ENCODE assay signal across 9 mouse cellular contexts in genomic region chr14:21968978-21969377, GRCm38 (mm10). TPM values are rescaled to one million over a fixed set of nuclear protein-coding genes. Genes with fewer than 3 reads are reported as not detected.
DNase-seq lines count a peak whose midpoint lies in the region; ATAC-seq and TF ChIP-seq lines count a peak whose summit lies in the region.
"Had no signal": no experiment of that assay in that cellular context is flagged by ENCODE, and none has a peak within 500 bp of the region (broad histone marks: within the 10 kb centered on the region; RNA-seq: fewer than 3 reads in every experiment).

No protein-coding gene starts in this region.

- peak; percentile 73 for DNase-seq in R1 (ENCODE audit: low read depth, low spot score)
- DNase-seq in embryonic facial prominence, embryonic 14.5 days (ENCODE audit: low spot score) = peak; percentile 78
- peak; percentile 85 for DNase-seq in hindbrain, embryonic 10.5 days (ENCODE audit: low spot score)
- peak; percentile 51 to 73 for DNase-seq in layer of hippocampus, adult 2 months (ENCODE audit: low spot score in 2 of 2)
- DNase-seq in lung, postnatal 25 days (ENCODE audit: low spot score) = peak; percentile 74
- DNase-seq in spleen, adult 2 months (ENCODE audit: low read depth in 1 of 2, low spot score in 2 of 2) = peak in 1 of 2 experiments; percentile 35
- no peak for DNase-seq in adipocyte (ENCODE audit: low spot score)

- no peak overlapping the region for H3K4me3 ChIP-seq in C2C12 (ENCODE audit: insufficient read depth, poor library complexity, severe bottlenecking)
- no peak overlapping the region for H3K4me3 ChIP-seq in embryonic facial prominence, embryonic 14.5 days (ENCODE audit: low read depth, low read length)
- no peak overlapping the region for H3K4me3 ChIP-seq in hindbrain, embryonic 10.5 days
- H3K4me3 ChIP-seq in layer of hippocampus, adult 2 months = no peak overlapping the region
- H3K4me3 ChIP-seq in spleen, adult 2 months (ENCODE audit: extremely low read depth, insufficient read depth, insufficient read length) = no peak overlapping the region
- H3K4me3 ChIP-seq: erythroblast, embryonic 14.5 days had no signal

- peak; percentile 74 for ATAC-seq in embryonic facial prominence, embryonic 14.5 days (ENCODE audit: low read depth)

- no peak overlapping the region for H3ac ChIP-seq in C2C12 (ENCODE audit: control insufficient read depth, insufficient read length, low read depth)

- H3K79me3 ChIP-seq in C2C12 (ENCODE audit: low read depth) = no peaks in the 10 kb centered on the region

- no peak for TF ChIP-seq POLR2A in spleen, adult 2 months (IDR thresholded peaks at IDR 0.05; ENCODE audit: low read depth, low read length)

- no peak overlapping the region for H3K4me2 ChIP-seq in embryonic facial prominence, embryonic 14.5 days (ENCODE audit: low read depth, low read length)

- no peaks in the 10 kb centered on the region for H3K36me3 ChIP-seq in C2C12 (ENCODE audit: control insufficient read depth, insufficient read depth)
- H3K36me3 ChIP-seq in embryonic facial prominence, embryonic 14.5 days (ENCODE audit: control insufficient read depth, insufficient read depth, low read length) = no peaks in the 10 kb centered on the region
- H3K36me3 ChIP-seq in hindbrain, embryonic 10.5 days = no peaks in the 10 kb centered on the region
- H3K36me3 ChIP-seq in spleen, adult 2 months (ENCODE audit: control insufficient read depth, insufficient read depth, low read length) = no peaks in the 10 kb centered on the region

- no peaks in the 10 kb centered on the region for H3K27me3 ChIP-seq in C2C12 (ENCODE audit: control insufficient read depth, insufficient read depth, insufficient read length)
- no peaks in the 10 kb centered on the region for H3K27me3 ChIP-seq in embryonic facial prominence, embryonic 14.5 days (replicated peaks; ENCODE audit: control insufficient read depth, insufficient read depth, low read length)
- peaks cover 17% of the 10 kb centered on the region for H3K27me3 ChIP-seq in hindbrain, embryonic 10.5 days (ENCODE audit: insufficient read depth, poor library complexity, severe bottlenecking)
- H3K27me3 ChIP-seq in spleen, adult 2 months (ENCODE audit: control insufficient read depth, insufficient read depth, low read length) = no peaks in the 10 kb centered on the region

- H3K4me1 ChIP-seq in embryonic facial prominence, embryonic 14.5 days (ENCODE audit: control insufficient read depth, insufficient read depth, low read length) = no peaks in the 10 kb centered on the region
- peaks cover 30% of the 10 kb centered on the region for H3K4me1 ChIP-seq in hindbrain, embryonic 10.5 days (replicated peaks)
- no peaks in the 10 kb centered on the region for H3K4me1 ChIP-seq in spleen, adult 2 months (ENCODE audit: control insufficient read depth, insufficient read depth, insufficient read length)

- no peaks in the 10 kb centered on the region for H3K9me3 ChIP-seq in embryonic facial prominence, embryonic 14.5 days (ENCODE audit: control insufficient read depth, low read length)
- H3K9me3 ChIP-seq in hindbrain, embryonic 10.5 days = no peaks in the 10 kb centered on the region

- H3K79me2 ChIP-seq in C2C12 (ENCODE audit: control insufficient read depth, insufficient read depth) = no peaks in the 10 kb centered on the region

- H3K9ac ChIP-seq in embryonic facial prominence, embryonic 14.5 days (ENCODE audit: low read depth, low read length) = no peak overlapping the region

- H3K27ac ChIP-seq in embryonic facial prominence, embryonic 14.5 days (replicated peaks; ENCODE audit: low read depth, low read length) = no peak overlapping the region
- no peak overlapping the region for H3K27ac ChIP-seq in hindbrain, embryonic 10.5 days
- H3K27ac ChIP-seq in layer of hippocampus, adult 2 months = no peak overlapping the region
- H3K27ac ChIP-seq in spleen, adult 2 months (ENCODE audit: insufficient read depth, low read length) = no peak overlapping the region

- WGBS in embryonic facial prominence, embryonic 14.5 days = 18% methylated on average over 4 of the region's 4 CpGs
- whole genome bisulfite sequencing in hindbrain, embryonic 10.5 days = 14% methylated on average over 4 of the region's 4 CpGs
- 54% methylated on average over 4 of the region's 4 CpGs for WGBS in spleen, adult 2 months

- TF ChIP-seq CTCF in C2C12 (IDR thresholded peaks at IDR 0.05; ENCODE audit: control insufficient read depth, insufficient read depth, insufficient read length) = peak; percentile 9
- peak; percentile 82 for TF ChIP-seq CTCF in layer of hippocampus, adult 2 months (conservative IDR thresholded peaks at IDR 0.05)
- peak; percentile 13; the same call in 1 of the 2 replicates for TF ChIP-seq CTCF in spleen, adult 2 months (IDR thresholded peaks at IDR 0.05; ENCODE audit: extremely low read depth, insufficient read depth, insufficient read length, insufficient replicate concordance)

TF ChIP-seq in C2C12, 6 proteins besides CTCF, POLR2A, EP300 and RAD21:
- TF ChIP-seq USF1 (IDR thresholded peaks at IDR 0.05; ENCODE audit: low read depth) = no peak
- TF ChIP-seq MAX (IDR thresholded peaks at IDR 0.05) = no peak
- no peak for TF ChIP-seq CEBPB (IDR thresholded peaks at IDR 0.05; ENCODE audit: low read depth)
- no peak for TF ChIP-seq FOSL1 (IDR thresholded peaks at IDR 0.05; ENCODE audit: insufficient read depth, low read length, poor library complexity, severe bottlenecking)
- no peak for TF ChIP-seq MYOD1 (IDR thresholded peaks at IDR 0.05; ENCODE audit: control insufficient read depth, insufficient read length, low read depth)
- TF ChIP-seq MYOG (IDR thresholded peaks at IDR 0.05; ENCODE audit: control insufficient read depth, extremely low read depth, insufficient read length) = no peak

RNA-seq across cellular contexts. Expression of gene Zfp503, which starts 20.4 kb away (rescaled TPM):
- polyA plus RNA-seq in C2C12 (2012; fragmentation: generic; extraction: Trizol) = 5.3 TPM
- polyA plus RNA-seq in embryonic facial prominence, embryonic 14.5 days (2014; fragmentation: Nextera tagmentation; extraction: Ambion mirVana) = 10.6 and 13.6 TPM in 2 replicates
- polyA plus RNA-seq in hindbrain, embryonic 10.5 days (2016; fragmentation: Nextera tagmentation; extraction: Ambion mirVana) = 12.3 and 20.0 TPM in 2 replicates
- 1 to 10 TPM; 2.2 to 2.5 TPM for total RNA-seq in layer of hippocampus, adult 2 months (2021)
- 8.8 and 13.9 TPM in 2 replicates for polyA plus RNA-seq in spleen, adult 2 months (2012; rRNA removed)

RNA-seq across cellular contexts. Expression of gene Lrmda, which starts 50.5 kb away (rescaled TPM):
- polyA plus RNA-seq in C2C12 (2012; fragmentation: generic; extraction: Trizol) = not detected
- 0.24 and 0.97 TPM in 2 replicates for polyA plus RNA-seq in embryonic facial prominence, embryonic 14.5 days (2014; fragmentation: Nextera tagmentation; extraction: Ambion mirVana)
- 0.47 and 0.55 TPM in 2 replicates for polyA plus RNA-seq in hindbrain, embryonic 10.5 days (2016; fragmentation: Nextera tagmentation; extraction: Ambion mirVana)
- total RNA-seq in layer of hippocampus, adult 2 months (2021) = 1 to 10 TPM in 1 of 2 experiments, under 1 TPM in 1; 0.87 to 1.5 TPM
- 0.37 and 0.68 TPM in 2 replicates for polyA plus RNA-seq in spleen, adult 2 months (2012; rRNA removed)
- polyA plus RNA-seq: erythroblast, embryonic 14.5 days had no signal

Comparison
In these comparisons a context has a peak if more than half of its experiments do, and no peak if none do; other contexts are left out.
1. CTCF ChIP-seq: peak in every context shown above with its lines; median percentile 82 in layer of hippocampus, adult 2 months; 13 in spleen, adult 2 months; 9 in C2C12.